Mouse (Mus musculus) liver (tissue): ENCODE measurements around the gene Tmem52.
"Not testable (repeated sequence)": the region's sequence is repeated elsewhere in the genome, so short reads cannot be mapped to it uniquely, and the experiment has no call there.

ENCODE experiments used
- DNase-seq: peaks from one replicate; pipeline ENCODE4 v3.0.0-alpha.2; 2020; ENCODE audit warnings: mixed read lengths

Gene Tmem52

DNA sequence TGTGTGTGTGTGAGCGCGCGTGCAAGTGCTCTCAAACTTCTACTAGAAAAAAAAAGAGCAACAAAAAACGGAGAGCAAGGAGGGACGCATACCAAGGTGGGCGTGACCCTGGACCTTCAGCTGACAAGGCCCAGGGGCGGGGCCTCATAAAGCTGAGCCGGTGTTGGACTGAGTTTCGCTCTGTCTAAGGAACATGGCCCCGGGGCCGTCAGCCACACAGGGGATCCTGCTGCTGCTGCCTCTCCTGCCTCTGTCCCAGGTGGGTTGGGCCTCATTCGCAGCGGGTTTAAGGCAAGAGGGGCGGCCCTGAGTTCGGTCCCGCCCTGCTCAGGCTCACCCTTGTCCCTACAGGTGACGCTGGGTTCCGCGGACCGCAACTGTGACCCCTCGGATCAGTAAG, at the start of gene Tmem52:
Gene Tmem52 (plus strand): TSS at position 163 of the 400 bp plus-strand sequence.
- DNase-seq: peak; percentile 61

DNA sequence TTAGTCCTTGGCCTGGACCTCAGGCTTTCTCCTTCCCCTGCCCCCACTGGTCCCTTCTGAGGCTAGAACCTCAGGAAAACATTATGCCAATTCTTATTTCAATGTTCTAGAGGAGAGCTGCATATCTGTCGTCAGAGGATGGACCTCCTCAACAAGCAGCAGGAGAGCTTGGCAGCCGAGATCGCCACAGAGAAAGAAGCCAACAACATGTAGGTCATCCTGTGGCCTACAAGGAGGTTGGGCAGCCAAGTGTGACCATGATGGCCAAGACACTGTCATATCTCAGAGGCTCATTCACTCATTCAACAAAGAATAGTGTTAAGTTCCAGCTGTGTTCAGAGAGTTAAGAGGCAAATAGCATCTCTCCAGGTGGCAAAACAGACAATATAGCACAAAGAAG, 48.8 kb upstream of the Tmem52 start:
- no peak for DNase-seq

DNA sequence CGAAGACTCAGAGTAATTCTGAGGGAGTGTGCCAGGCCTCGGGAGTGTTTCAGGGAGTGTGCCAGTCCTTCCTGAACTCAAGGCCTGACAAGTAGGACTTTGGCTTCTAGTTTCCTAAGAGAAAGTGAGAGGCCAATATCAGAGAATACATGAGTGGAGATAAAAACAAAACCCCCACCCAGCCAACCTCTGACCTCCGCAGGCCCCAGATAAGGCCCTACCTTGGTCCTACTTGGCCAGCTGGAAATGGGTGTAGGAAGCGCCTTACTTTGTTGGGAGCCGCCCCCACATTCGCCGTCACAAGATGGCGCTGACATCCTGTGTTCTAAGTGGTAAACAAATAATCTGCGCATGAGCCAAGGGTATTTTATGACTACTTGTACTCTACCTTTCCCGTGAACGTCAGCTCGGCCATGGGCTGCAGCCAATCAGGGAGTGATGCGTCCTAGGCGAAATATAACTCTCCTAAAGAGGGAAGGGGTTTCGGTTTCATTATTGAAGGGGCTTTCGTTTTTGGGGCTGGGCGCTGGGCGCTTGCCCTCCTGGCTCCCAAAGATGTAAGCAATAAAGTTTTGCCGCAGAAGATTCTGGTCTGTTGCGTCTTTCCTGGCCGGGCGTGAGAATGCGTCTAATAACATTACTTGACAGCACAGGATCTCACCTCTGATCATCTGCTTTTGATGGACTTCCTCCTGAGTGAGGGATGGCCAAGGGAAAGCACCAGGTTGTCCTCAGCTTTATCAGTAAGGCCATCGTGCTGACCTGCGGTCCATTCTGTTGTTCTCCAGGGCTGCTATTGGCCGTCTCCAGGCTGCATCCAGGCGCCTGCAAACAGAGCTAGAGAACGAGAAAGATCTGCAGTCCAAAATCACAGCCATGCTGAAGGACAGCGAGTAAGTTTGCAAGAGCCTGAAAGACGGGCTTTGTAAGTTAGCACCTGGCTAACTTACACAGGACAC, 47.2 kb upstream of the Tmem52 start:
- DNase-seq: not testable (repeated sequence)

DNA sequence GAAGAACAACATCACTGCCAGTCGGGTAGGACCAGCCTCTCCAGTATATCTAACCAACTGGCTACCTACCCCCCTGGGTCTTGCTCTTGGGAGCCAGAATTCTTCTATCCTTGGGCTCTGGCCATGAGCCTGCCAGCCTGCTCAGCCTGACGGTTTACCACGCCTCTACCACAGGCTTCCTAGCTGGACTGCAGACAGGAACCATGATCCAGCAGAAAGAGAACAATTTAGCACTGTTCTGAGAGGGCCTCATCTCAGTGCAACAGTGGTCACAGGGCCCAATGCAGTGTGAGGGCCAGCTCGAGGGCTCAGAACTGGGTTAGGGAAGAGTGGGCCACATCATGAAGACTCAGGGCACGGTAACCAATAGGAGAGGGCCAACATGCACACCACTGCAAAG, 44.9 kb upstream of the Tmem52 start:
- no peak for DNase-seq

DNA sequence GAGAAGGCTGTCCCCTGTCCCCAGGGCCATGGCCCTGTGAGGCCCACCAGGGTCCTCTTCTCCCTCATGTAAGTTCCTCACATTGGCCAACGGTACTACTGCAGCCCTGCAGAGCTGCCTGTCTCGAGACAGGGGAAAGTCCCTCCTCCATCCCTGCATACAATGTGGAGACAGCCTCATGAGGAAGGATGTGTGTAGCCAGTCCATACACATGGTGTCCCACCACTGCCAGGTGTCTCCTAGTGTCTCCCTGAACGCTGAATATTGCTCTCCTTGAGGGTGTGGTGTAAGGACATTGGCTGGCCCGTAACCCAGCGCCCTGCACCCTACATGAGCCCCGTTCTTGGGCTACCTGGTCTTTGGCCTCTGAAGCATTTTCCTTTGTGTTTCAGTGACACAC, 42.6 kb upstream of the Tmem52 start:
- DNase-seq: no peak

DNA sequence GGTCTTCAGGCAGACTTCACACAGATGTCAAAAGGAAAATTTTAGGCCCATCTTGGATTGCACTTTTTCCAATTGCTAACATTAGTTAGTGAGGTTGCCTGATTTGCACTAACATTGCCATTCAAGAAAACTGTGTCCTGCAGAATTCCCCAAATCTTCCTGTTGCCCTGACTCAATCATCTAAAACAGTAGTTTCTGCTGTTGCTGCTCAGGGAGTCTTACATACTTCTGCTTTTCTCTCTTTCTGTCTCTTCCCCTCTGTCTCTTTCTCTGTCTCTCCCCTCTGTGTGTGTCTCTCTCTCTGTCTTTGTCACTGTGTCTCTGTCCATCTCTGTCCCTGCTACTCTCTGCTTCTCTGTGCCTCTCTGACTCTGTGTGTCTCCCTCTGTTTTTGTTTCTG, 40.5 kb upstream of the Tmem52 start:
- no peak for DNase-seq

DNA sequence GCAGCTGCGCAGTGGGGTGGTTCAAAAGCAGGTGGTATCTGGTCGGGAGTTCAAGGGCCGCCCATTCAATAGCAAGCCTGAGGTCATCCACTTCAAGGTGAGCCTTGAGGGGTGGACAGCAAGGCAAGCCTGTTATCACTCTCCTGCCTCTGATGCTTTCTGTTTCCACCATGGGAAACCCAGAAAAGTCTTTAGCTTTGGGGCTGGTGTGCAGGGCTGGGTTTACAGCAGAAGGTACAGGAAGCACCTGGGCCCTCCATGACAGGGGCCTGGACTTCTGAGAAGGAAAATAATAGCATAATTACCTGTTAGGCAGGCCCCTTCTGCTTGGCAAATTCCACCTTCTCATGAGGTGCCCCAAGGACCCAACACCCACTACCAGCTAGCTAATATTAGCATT, 39.7 kb upstream of the Tmem52 start:
- DNase-seq: no peak

DNA sequence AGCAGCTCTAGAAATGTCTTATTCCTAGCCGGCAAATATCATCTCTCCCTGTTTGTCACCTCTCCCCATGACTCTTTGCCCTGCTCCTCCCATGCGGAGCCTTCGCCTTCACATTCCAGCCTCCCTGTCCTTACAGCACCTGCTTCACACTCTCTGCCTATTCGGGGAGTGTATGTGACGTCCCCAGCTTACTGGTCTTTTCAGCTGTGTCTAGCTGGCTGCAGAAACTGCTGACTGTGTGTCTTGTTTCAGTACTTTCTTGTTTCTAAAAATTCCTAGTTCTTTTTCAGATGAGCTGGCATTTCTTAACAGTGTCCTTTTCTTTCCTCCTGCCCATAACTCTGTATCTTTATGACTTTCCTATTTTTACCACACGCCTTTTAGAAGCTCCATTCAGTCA, 36.6 kb upstream of the Tmem52 start:
- no peak for DNase-seq

DNA sequence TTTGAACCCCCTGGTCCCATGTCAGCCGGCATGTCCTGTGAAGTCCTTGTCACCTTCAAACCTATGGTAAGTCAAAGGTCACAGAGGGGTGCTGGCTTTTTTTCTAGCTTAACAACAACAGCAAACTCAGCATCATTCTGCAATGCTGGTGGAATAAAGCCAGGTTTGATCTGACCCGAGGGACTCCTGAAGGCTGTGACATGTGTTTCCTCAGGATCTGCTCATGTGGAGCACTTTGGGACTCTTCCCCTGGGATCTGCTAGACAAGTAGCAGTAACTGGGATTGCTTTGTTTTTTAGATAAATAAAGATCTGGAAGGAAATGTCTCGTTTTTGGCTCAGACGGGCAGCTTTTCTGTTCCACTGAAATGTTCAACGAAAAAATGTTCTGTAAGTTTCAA, 34.9 kb upstream of the Tmem52 start:
- DNase-seq: no peak

DNA sequence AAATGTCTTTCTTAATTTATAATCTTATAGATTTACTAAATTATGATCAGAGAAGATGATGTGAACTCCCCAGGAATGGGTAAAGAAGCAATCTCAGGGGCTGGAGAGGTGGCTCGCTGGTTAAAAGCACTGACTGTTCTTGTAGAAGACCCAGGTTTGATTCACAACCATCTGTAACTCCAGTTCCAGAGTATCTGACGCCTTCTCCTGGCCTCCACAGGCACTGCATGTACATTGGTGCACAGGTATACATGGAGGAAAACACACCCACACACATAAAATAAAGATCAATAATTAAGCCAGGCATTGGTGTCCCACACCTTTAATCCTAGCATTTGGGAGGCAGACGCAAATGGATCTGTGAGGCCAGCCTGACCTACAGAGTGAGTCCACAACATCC, 26.1 kb upstream of the Tmem52 start:
- no peak for DNase-seq

DNA sequence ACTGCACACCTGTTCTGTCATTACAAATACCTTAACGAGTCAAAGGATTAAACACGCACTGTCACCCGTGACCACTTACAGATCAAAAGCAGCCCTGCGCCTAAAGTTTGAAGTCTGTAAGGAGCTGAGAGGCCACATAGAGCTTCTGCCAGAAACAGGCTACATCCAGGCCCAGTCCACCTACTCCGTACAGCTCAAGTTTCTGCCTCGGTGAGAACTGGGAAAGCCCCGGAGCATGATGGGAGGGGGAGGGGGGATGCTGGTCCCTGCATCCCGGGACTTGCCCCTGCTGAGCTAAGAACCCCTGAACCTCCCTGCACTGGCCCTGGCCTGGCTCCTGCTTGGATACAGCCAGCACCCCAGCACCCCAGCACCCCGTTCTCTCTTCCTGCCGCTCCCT, 17.3 kb upstream of the Tmem52 start:
- DNase-seq: no peak

DNA sequence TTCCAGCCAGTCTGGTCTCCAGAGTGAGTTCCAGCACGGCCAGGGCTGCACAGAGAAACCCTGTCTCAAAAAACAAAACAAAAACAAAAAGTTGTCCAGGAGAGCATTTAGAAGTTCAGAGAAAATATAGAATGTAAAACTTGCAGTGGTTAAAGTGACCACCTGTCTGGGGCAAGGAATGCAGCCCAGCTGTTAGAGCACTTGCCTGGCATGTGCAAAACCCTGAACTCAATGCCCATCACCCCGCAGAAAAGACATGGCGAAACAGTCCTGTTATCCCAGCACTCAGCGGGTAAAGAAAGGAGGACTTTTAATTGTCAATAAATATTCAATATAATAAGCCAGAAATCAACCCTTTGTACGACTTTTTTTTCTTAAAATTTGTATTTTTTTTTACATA, 10.3 kb upstream of the Tmem52 start:
- no peak for DNase-seq

DNA sequence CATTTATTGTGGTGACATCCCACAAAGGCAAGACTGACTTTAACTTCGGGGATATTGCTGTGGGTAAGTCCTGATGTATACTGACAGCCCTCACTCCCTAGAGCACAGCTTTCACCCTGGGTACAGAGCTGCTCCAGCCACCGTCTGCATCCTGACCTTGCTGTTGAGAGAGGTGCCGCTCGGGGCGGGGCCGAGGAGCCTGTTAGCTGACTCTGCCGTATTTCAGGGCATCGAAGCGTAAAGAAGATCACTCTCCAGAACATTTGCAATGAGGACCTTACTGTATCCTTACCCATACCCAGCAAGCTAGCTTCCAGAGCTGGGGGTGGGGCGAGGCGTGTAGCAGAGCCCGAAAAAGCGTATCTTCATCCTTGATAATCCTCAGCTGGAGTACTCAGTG, 5.9 kb upstream of the Tmem52 start:
- DNase-seq: no peak

DNA sequence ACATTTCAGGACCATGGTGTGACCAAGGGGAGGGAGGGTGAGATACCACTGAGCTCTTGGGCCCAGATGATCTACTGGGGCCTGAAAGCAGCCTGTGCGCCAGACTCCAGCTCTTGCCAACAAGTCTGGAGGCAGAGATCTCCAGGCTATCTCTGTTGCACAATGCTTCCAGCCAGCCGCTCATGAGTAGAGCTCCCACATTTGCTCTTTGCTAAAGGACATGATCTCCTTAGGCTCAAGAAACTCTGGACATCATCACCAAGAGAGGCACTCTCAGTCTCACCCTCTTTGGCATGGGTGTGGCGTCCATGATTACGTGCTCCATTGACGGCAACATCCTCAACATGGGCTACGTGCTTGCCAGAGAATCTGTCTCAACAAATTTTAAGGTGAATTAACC, 5.3 kb upstream of the Tmem52 start:
- DNase-seq: no peak

DNA sequence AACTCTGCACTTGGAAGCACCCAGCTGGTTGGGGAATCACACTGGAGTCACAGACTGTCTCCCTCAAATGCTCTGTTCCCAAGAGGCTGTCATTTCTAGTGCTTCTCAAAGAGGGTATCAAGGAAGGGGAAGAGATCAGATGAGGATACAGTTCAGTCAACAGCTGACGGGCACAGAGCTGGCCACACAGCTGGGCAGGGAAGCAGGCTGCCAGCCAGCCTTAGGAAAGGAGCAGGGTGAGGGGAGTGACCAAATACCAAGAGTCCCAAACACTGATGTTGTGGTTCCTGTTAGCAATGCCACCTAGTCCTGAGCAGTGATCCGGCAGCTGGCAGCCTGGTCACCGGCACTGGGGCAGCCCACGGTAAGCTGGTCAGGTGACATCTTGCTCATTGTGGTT, 4.9 kb upstream of the Tmem52 start:
- no peak for DNase-seq

DNA sequence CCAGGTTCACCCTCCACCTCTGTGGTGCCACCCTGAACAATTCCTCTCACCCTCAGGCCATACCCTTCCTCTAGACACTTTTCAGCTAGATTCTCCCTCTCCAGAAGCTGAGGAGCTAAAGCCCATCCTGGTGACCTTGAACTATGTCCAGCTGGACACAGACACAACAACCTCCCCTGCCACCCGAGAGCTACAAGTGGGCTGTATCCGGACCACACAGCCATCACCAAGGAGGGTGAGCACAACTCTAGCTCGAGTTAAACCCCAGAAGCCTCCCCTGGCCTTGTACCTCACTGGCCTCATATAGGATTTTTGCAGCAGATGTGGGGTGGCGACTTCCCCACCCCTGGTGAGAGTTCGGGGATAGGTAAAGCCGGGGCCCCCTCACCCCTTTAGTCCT, 3.3 kb upstream of the Tmem52 start:
- no peak for DNase-seq

DNA sequence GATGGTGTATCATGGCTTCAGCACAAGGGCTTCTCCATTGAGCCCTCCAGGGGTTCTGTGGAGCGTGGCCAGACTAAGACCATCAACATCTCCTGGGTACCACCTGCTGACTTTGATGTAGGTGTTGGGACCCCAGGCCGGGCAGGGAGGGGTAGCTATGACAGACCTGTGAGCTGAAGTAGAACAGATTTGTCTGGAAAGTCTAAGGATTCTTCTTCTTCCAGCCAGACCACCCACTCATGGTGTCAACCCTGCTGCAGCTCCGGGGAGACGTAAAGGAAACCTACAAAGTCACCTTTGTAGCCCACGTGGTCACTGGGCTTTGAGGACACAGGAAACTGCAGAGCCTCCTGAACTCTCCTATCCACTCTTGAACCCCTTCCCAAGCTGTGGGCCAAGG, 2.8 kb upstream of the Tmem52 start:
- DNase-seq: no peak

DNA sequence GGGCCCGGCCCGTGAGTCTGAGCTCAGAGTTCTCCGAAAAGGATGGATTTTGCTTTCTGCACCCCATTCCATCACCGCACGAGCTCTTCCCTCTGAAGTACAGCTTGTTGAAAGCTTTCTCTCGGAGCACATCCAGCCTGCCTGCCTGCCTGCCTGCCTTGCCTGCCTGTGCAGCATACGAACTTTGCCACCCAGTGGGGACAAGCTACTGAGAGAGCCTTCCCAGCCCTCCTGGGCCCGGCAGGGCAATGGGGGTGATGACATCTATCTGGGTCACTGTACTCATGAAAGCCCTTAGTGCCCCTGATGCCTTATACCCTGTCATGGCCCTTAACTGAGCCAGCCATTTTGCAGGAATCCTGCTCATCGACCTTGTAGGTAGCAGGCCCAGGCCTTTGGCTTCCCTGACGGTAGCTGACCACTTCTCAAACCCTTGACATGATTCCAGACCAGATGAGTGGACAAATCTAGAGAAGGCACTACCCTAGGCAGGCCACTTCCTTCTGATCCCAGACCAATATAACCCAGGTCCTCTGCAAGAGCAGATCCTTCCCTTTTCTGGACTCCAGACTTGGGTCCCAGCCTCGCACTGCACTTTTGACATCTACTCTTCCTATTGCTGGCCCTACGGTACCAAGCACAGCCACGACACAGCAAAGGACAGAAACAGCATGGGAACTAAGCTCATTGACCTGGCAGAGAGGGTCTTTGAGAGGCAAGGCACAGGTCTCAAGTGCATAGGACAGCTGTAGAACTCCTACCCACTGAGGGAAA, 1.5 kb upstream of the Tmem52 start:
- DNase-seq: no peak

DNA sequence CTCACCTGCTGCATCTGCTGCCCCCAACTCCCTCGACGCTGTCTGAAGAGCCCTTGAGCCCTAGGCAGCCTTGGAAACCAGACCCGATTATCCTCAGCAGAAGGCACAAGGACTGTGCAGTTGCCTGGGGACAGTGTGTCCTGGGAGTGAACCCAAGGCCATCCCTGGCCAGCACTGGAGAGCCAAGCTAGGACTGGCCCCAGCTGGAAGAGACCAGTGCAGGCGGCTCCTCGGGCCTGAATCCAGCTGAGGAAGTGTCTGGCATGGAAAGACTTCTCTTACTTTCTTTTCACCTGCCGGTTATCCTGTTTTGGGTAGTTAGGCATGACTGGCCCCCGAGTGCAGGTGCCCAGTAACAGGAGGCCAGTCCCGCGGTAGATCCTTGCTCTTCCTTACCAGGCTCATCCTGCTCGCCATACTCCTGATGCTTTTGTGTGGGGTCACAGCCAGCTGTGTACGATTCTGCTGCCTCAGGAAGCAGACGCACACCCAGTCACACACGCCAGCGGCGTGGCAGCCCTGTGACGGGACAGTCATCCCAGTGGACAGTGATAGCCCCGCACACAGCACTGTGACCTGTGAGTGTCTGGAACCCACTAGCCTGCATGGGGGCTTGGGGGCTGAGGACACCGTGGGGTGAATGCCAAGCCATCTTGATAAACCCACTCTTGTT, 812 bp downstream of the Tmem52 start:
- DNase-seq: no peak

DNA sequence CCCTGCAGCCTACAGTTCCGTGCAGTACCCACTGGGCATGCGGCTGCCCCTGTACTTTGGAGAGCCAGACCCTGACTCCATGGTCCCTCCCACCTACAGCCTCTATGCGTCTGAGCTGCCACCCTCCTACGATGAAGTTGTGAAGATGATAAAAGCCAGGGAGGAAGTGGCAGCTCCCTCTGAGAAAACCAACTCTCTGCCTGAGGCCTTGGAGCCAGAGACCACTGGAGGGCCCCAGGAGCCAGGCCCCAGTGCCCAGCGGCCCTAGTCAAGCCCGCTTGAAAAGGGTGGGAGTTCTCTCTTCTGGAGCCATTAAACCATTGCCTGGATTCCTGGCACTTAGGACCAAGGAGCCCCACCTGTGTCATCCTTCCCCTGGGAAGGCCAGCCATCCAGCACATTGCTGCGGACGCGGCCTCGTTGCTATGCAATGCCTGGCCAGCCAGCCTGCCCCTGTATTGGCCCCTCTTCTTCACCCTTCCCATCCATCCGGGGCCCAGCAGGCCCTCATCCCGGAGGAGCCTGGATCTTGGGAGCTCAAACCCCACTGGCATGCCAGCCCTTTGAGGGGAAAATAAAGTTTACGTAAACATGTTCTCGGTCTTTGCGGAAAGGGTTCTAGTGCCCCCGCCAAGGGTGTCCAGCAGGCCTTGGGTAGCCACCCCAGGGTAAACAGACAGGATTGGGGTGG, 1.5 kb downstream of the Tmem52 start:
- DNase-seq: no peak

DNA sequence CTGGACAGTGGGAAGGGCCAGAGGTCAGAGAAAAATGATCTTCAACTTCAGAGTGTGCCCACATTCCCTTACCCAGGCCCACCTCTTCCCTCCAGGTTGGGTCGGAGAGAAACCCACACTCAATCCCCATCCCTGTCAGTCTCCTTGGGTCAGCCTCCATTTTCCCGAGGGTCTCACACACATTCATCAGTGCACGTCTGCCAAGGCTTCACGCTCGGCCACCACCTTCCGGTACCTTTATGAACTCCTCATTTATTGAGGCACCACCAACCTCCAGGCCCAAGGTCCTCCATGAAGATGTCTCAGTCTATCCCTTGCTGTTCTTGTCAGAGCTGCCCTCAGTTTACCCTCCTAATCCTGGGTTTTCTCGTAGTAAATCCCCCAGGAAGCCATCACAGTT, 2.1 kb downstream of the Tmem52 start:
- DNase-seq: no peak

DNA sequence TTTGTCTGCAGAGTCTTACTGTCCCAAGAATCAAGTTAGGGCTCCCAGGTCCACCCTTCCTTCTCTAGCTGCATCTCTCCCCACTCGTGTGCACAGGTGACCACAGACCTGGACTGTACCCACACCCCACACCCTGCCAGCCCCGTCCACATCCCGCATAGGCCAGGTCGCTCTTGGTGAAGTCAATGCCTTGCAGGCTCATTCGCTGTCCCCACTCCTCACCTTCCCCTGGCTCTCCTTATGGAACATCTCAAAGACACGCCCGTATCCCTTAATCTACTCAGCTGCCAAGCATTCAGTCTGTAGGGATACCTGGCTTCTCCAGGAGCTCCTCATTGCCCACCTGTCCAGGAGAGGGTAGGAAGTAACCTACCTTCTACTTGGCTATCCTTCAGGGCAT, 2.5 kb downstream of the Tmem52 start:
- no peak for DNase-seq

DNA sequence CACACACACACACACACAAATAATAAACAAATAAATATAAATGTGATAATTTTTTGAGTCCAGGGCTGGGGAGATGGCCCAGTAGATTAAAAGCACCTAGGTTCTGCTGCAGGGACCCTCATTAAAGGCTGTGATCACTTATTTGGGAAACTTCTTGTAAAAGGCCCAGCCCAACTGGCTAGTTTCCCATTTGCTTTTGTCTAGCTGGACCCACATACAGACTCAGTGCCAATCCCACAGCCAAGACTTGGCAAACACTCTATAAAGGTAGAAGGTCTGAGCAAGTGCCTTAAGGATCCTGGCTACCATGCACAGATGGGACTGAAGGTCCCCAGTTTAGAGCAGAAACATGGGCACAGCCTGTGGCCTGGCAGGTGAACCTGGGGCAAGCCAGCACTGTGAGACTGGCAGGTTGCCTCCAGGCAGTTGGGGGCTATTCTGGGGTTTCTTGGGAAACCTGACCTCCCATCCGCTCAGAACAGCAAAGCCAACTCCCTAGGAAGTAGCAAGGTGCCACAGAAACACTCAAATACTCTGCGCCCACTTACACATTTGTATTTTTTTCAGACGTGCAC, 3.9 kb downstream of the Tmem52 start:
- DNase-seq: no peak
